Mouse (Mus musculus) liver, embryonic 12.5 days (tissue): Measurements from ENCODE around the gene Gse1. TPM values are rescaled to one million over a fixed set of nuclear protein-coding genes. Genes with fewer than 3 reads are reported as not detected.
A peak's percentile ranks its signal among the peaks of the same experiment; 100 is the strongest.

Experiments
- ATAC-seq: fragments of 200-750 bp; cut with Nextera tagmentation; 2 replicates; pipeline ENCODE4 v1.8.0; 2017; ENCODE audit warnings: moderate number of reproducible peaks, mild to moderate bottlenecking, moderate library complexity
- H3K27ac ChIP-seq: fragments of 300-500 bp; sonication (generic); 2 replicates; pipeline ENCODE4 v1.5.1; 2016; ENCODE audit warnings: mild to moderate bottlenecking
- H3K27me3 ChIP-seq: fragments of 300-500 bp; sonication (generic); replicated peaks from 2 replicates; pipeline ENCODE4 v1.6.1; 2016; ENCODE audit warnings: mild to moderate bottlenecking, moderate library complexity
- H3K36me3 ChIP-seq: fragments of 300-500 bp; sonication (generic); 2 replicates; pipeline ENCODE4 v1.6.1; 2016; ENCODE audit warnings: mild to moderate bottlenecking, moderate library complexity
- H3K4me1 ChIP-seq: fragments of 300-500 bp; sonication (generic); 2 replicates; pipeline ENCODE4 v1.6.1; 2016
- H3K4me2 ChIP-seq: fragments of 300-500 bp; sonication (generic); 2 replicates; pipeline ENCODE4 v1.6.1; 2016; ENCODE audit warnings: mild to moderate bottlenecking, moderate library complexity
- H3K4me3 ChIP-seq: fragments of 300-500 bp; sonication (generic); 2 replicates; pipeline ENCODE4 v1.5.1; 2016; ENCODE audit warnings: mild to moderate bottlenecking, moderate library complexity
- H3K9ac ChIP-seq: fragments of 300-500 bp; sonication (generic); 2 replicates; pipeline ENCODE4 v1.6.1; 2016; ENCODE audit warnings: mild to moderate bottlenecking, moderate library complexity
- H3K9me3 ChIP-seq: fragments of 300-500 bp; sonication (generic); replicated peaks from 2 replicates; pipeline ENCODE4 v1.6.1; 2016; ENCODE audit warnings: mild to moderate bottlenecking, moderate library complexity
- WGBS: fragments of 180-500 bp; shearing (Covaris S2); methylation state at CpG from one replicate; pipeline ENCODE4 v1.1.7; 2016; ENCODE audit not compliant: insufficient replicate concordance; 5-methylcytosine and 5-hydroxymethylcytosine counted together
- polyA plus RNA-seq: library from polyadenylated mRNA; unstranded; fragments of >200 nt; fragmentation: Nextera tagmentation; extraction: Ambion mirVana; gene quantifications from 2 replicates; pipeline ENCODE4 v1.2.1, GENCODE M21; 2016

The Gse1 gene
- polyA plus RNA-seq, 1 experiment from 2014 or later = 15.9 TPM

DNA sequence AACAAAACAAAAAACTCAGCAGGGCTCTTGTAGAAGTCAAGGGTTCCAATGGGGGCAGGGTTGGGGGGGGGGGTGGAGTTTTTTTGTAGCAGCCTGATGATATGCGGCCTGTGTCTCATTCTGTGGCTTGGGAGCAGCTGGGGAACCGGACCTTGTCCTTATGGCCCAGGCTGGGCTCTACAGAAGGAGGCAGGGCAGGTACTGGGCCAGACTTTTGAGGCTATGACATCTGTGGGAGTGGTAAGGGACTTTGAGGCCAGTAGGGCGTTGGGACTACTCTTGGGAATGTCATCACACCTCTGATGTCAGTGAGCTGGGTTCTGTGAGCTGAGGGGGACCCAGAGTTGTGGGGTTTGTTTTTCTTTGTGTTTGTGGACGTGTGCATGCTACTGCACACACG lies 267.2 kb downstream of the Gse1 start:
- Histone ChIP-seq H3K4me3 (no peak overlapping the region), H3K9ac (peak overlapping the region; percentile 58; the same call in 1 of the 2 replicates), H3K27me3 (no peaks in the 10 kb centered on the region), H3K4me2 (peak overlapping the region; percentile 95), H3K9me3 (no peaks in the 10 kb centered on the region), H3K27ac (peak overlapping the region; percentile 100), H3K4me1 (peaks cover 100% of the 10 kb centered on the region), H3K36me3 (peaks cover 26% of the 10 kb centered on the region)
- 61% methylated on average over 5 of the region's 5 CpGs for WGBS
- ATAC-seq = no peak

GRCm38 (mm10) chr8:120496478-120496877 lies 268.2 kb downstream of the Gse1 start:
- Histone ChIP-seq H3K27me3 (no peaks in the 10 kb centered on the region), H3K27ac (peak overlapping the region; percentile 100), H3K4me2 (peak overlapping the region; percentile 85), H3K4me3 (no peak overlapping the region), H3K36me3 (peaks cover 32% of the 10 kb centered on the region), H3K9me3 (no peaks in the 10 kb centered on the region), H3K4me1 (peaks cover 100% of the 10 kb centered on the region), H3K9ac (0 out of 2 replicates have a peak overlapping the region, but pooled peaks have one; percentile 66)
- no peak for ATAC-seq
- 90% methylated on average over 15 of the region's 15 CpGs for WGBS

- no peaks in the 10 kb centered on the region for H3K9me3 ChIP-seq
- H3K4me1 ChIP-seq = peaks cover 100% of the 10 kb centered on the region
- peak overlapping the region; percentile 66 for H3K9ac ChIP-seq
- H3K4me3 ChIP-seq = peak overlapping the region; percentile 55
- peaks cover 26% of the 10 kb centered on the region for H3K36me3 ChIP-seq
- no peak for ATAC-seq
- 11% methylated on average over 11 of the region's 11 CpGs for WGBS
- H3K27me3 ChIP-seq = no peaks in the 10 kb centered on the region
- H3K27ac ChIP-seq = peak overlapping the region; percentile 100
- peak overlapping the region; percentile 85 for H3K4me2 ChIP-seq
These were observed 269.3 kb downstream of the Gse1 start for GRCm38 (mm10) chr8:120497503-120497946.

- no peaks in the 10 kb centered on the region for H3K9me3 ChIP-seq
- H3K36me3 ChIP-seq = peaks cover 19% of the 10 kb centered on the region
- peak; percentile 87 for ATAC-seq
- H3K9ac ChIP-seq = peak overlapping the region; percentile 66
- H3K27ac ChIP-seq = peak overlapping the region; percentile 100
- peak overlapping the region; percentile 85 for H3K4me2 ChIP-seq
- 2% methylated on average over 4 of the region's 4 CpGs for WGBS
- H3K4me1 ChIP-seq = peaks cover 100% of the 10 kb centered on the region
- H3K4me3 ChIP-seq = peak overlapping the region; percentile 55
- no peaks in the 10 kb centered on the region for H3K27me3 ChIP-seq
These were observed 270.1 kb downstream of the Gse1 start for GRCm38 (mm10) chr8:120498349-120498831.

- H3K27ac ChIP-seq = peak overlapping the region; percentile 100
- H3K9me3 ChIP-seq = no peaks in the 10 kb centered on the region
- peak overlapping the region; percentile 85 for H3K4me2 ChIP-seq
- peak; percentile 74 for ATAC-seq
- WGBS = 12% methylated on average over 9 of the region's 9 CpGs
- peaks cover 100% of the 10 kb centered on the region for H3K4me1 ChIP-seq
- peaks cover 19% of the 10 kb centered on the region for H3K36me3 ChIP-seq
- H3K27me3 ChIP-seq = no peaks in the 10 kb centered on the region
- H3K9ac ChIP-seq = peak overlapping the region; percentile 66
- peak overlapping the region; percentile 55 for H3K4me3 ChIP-seq
These were observed 270.8 kb downstream of the Gse1 start for GRCm38 (mm10) chr8:120498926-120499605.

DNA sequence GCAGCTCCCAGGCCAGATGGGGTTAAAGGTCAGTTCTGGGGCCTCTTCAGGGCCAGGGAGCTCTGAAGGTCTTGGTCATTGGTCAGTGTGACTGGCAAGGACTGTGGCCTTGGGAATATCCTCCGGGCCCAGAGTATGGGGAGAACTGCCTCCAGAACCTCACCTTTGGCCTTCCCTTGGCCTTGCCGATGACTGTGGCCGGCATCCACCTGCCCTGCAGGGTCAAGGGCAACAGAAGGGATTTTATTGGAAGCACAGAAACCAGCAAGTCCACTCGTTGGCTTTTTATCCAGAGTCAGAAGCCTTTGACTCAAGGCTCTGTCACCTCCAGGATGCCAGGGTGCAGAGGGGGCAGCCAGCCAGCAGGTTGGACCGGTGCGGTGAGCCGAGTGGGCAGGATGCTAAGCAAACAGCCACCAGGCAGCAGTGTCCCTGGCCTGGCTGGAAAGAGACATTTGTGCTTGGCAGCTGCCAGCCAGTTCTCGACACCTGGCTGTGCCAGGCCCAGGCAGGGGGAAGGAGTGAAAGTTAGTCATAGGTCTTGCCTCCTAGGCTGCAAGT lies 272.5 kb downstream of the Gse1 start:
- Histone ChIP-seq H3K4me3 (no peak overlapping the region), H3K4me1 (peaks cover 100% of the 10 kb centered on the region), H3K4me2 (peak overlapping the region; percentile 85), H3K27me3 (no peaks in the 10 kb centered on the region), H3K9me3 (no peaks in the 10 kb centered on the region), H3K27ac (peak overlapping the region; percentile 100), H3K36me3 (peaks cover 20% of the 10 kb centered on the region), H3K9ac (peak overlapping the region; percentile 40; the same call in 1 of the 2 replicates)
- WGBS = 80% methylated on average over 8 of the region's 8 CpGs
- ATAC-seq = no peak

DNA sequence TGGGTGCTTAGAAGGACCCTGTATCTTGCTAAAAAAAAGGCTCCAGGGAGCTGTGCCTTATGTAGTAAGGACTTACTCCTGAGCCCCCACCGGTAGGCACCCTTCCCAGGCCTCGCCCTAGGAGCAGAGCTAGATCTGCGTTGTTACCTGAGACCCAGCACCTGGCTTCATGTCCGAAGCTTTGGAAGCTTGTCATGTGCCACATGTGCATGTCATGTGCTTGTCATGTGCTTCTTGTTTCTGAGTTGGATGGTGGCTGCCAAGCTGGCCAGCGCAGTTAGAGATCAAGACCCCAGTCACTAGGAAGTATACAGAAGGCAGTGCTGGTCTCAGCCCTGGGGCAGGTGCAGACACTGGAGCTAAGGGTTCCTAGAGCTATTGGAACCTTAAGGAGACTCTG lies 273.2 kb downstream of the Gse1 start:
- Histone ChIP-seq H3K9ac (no peak overlapping the region), H3K4me3 (no peak overlapping the region), H3K9me3 (no peaks in the 10 kb centered on the region), H3K36me3 (peaks cover 22% of the 10 kb centered on the region), H3K4me2 (peak overlapping the region; percentile 85), H3K27ac (peak overlapping the region; percentile 100), H3K27me3 (no peaks in the 10 kb centered on the region), H3K4me1 (peaks cover 100% of the 10 kb centered on the region)
- ATAC-seq = no peak
- 88% methylated on average over 5 of the region's 5 CpGs for WGBS

GRCm38 (mm10) chr8:120502428-120502827 lies 274.2 kb downstream of the Gse1 start:
- H3K9ac ChIP-seq = 0 out of 2 replicates have a peak overlapping the region, but pooled peaks have one; percentile 24

GRCm38 (mm10) chr8:120504251-120505081 lies 276.2 kb downstream of the Gse1 start:
- Histone ChIP-seq H3K4me3 (peak overlapping the region; percentile 24; the same call in 1 of the 2 replicates), H3K4me2 (peak overlapping the region; percentile 59), H3K27ac (peak overlapping the region; percentile 66), H3K9me3 (no peaks in the 10 kb centered on the region), H3K4me1 (peaks cover 100% of the 10 kb centered on the region), H3K27me3 (no peaks in the 10 kb centered on the region), H3K36me3 (peaks cover 29% of the 10 kb centered on the region), H3K9ac (peak overlapping the region; percentile 52)
- ATAC-seq = 0 out of 2 replicates have a peak, but pooled peaks have one; percentile 5
- WGBS = 14% methylated on average over 20 of the region's 20 CpGs

More at GRCm38 (mm10) chr8:120502428-120502827, 274.2 kb downstream of the Gse1 start:
- Histone ChIP-seq H3K4me3 (no peak overlapping the region), H3K4me1 (peaks cover 100% of the 10 kb centered on the region), H3K9me3 (no peaks in the 10 kb centered on the region), H3K27me3 (no peaks in the 10 kb centered on the region), H3K4me2 (peak overlapping the region; percentile 1; the same call in 1 of the 2 replicates), H3K36me3 (peaks cover 29% of the 10 kb centered on the region), H3K27ac (0 out of 2 replicates have a peak overlapping the region, but pooled peaks have one; percentile 100)
- no peak for ATAC-seq
- WGBS = 31% methylated on average over 5 of the region's 5 CpGs

- Histone ChIP-seq H3K36me3 (peaks cover 29% of the 10 kb centered on the region), H3K27ac (peak overlapping the region; percentile 66), H3K4me2 (peak overlapping the region; percentile 59), H3K9me3 (no peaks in the 10 kb centered on the region), H3K4me3 (peak overlapping the region; percentile 24), H3K9ac (peak overlapping the region; percentile 52), H3K27me3 (no peaks in the 10 kb centered on the region), H3K4me1 (peaks cover 100% of the 10 kb centered on the region)
- WGBS = 18% methylated on average over 19 of the region's 19 CpGs
- ATAC-seq = no peak
These were observed 276.8 kb downstream of the Gse1 start for GRCm38 (mm10) chr8:120505082-120505511.

- WGBS = 63% methylated on average over 23 of the region's 23 CpGs
- Histone ChIP-seq H3K4me1 (peaks cover 100% of the 10 kb centered on the region), H3K9me3 (no peaks in the 10 kb centered on the region), H3K27ac (peak overlapping the region; percentile 50), H3K27me3 (no peaks in the 10 kb centered on the region), H3K9ac (peak overlapping the region; percentile 52; the same call in 1 of the 2 replicates), H3K36me3 (peaks cover 28% of the 10 kb centered on the region), H3K4me3 (peak overlapping the region; percentile 24; the same call in 1 of the 2 replicates), H3K4me2 (peak overlapping the region; percentile 59)
- no peak for ATAC-seq
These were observed 277.5 kb downstream of the Gse1 start for GRCm38 (mm10) chr8:120505619-120506310.
